Mouse (Mus musculus) adrenal gland, postnatal 25 days (tissue): ENCODE results near the gene Aars2. TPM values are rescaled to one million over a fixed set of nuclear protein-coding genes. Genes with fewer than 3 reads are reported as not detected.

Source experiments
- DNase-seq: peaks from one replicate; pipeline ENCODE4 v3.0.0; 2021; ENCODE audit warnings: mixed read lengths
- total RNA-seq: library from RNA; stranded (reverse); gene quantifications from 2 replicates; pipeline ENCODE4 v1.2.3, GENCODE M21; 2021

Gene Aars2
- total RNA-seq, 1 experiment from 2014 or later: 19.6 TPM

DNA sequence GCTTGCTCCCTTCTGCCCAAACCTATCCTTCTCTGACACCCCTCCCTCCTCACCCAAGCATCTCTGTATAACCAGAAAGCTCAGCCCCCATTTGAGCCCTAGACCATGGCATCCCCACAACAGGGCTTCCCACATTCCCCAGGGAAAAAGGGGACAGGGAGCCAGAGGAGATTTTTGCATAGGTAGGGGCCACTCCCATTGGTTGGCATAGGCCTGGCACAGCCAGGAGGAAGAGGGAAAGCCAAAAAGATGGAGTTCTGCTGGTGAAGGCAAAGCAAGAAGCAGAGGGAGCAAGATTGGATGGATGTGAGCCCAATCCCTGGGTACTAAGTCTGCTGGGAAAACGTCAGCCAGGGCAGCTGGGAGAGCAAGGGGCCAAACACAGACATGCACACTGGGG, 36.5 kb downstream of the Aars2 start:
- DNase-seq: no peak

DNA sequence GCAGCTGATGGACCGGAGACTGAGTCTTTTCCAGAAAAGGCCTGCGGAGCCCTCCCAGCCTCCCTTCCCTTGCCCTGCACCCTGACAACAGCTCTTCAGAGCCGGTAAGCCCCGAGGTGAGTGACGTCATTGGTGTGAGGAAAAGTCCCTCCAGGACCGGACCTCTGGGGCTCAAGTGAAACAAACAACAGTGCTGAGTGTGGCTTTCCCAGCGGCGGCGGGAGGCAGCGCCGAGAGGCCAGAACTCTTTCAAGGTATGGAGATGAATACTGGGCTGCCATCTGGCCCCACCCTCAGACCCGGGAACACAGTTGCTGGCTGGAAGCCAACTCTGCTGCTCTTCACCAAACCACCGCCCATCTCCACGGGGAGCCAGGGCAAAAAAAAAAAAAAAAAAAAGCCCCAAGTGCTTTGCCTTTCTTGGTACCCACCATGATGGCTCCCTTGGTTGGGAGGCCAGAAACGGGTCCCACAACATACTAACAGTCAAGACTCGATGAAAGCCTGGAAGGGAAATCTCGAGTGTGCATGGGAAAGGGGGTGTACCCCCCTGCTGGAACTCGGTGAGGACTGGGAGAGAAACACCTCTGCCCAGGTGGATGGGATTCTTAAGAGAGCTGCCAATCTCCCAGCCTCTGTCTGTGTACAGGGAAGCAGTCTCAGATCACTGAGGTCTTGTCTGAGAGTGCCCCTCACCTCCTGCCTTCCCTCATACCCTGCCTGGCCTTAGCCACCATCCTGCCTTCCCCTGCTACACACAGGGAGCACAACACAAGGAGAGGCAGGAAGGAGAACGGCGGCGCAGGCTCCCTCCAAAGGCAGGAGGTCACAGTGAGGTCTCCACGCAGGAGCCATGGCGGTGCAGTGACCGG, 37.6 kb downstream of the Aars2 start:
- no peak for DNase-seq

DNA sequence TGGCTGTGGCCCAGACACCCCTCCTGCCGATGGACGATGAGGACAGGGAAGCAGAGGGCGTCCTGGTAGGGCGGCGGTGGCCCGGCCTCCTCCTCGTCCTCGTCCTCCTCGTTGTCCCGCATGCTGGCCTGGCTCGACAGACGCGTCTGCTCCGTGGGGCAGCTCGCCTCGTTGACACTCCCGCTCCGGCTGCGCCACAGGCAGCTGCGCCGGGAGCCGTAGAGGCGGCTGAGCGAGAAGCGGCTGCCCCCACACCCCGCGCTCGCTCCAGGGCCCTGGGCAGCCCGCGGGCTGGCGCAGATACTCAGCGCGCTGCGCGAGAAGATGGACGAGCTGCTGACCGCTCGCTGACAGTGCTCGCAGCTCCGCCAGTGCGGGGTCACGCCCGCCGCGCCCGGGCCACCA, 38.2 kb downstream of the Aars2 start:
- DNase-seq: no peak

DNA sequence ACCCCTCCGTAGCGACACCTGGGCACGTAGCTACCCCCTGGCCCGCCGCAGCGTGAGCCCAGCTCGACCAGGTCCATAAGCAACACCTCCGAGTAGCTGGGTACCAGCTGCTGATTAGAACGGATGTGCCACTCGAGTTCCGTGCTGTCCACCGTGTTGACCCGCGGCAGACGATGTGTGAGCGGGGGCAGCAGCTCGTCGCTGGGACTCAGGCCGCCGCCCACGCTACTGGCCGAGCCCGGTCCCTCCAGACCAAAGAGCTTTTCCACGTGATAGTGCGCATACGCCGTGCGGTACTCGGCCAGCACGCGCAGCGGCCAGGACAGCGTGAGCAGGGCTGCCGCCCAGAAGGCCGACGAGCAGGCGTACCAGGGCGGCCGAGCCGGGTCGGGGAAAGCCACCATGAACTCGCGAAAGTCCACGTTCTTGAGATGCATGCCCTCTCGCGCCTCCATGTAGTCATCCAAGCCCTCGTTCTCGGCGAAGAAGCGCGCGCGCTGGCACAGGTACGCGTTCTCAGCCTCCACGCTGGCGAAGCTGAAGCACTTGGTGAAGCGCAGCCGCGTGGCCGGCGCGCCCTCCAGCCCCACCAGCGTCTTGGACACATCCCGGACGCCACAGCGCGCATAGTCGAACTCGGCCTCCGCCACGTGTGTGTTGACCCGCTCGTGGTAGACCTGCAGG, 38.8 kb downstream of the Aars2 start:
- DNase-seq: no peak

DNA sequence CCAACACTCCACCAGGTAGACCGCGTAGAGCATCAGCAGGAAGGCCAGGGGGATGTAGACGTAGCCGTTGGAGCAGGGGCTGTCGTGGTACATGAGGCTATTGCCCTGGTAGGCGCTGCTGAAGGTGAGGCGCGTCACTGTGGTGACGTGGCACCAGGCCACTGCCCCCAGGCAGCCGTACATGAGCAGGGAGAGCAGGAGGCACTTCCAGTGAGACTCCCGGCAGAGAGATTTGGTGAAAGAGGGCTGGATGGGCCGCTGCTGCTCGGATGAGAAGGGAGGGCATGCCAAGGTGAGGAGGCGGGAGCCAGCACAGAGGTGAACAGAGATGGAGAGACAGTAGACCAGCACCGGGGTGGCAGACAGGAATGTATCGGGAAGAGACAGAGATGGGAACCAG, 40.3 kb downstream of the Aars2 start:
- DNase-seq: no peak

DNA sequence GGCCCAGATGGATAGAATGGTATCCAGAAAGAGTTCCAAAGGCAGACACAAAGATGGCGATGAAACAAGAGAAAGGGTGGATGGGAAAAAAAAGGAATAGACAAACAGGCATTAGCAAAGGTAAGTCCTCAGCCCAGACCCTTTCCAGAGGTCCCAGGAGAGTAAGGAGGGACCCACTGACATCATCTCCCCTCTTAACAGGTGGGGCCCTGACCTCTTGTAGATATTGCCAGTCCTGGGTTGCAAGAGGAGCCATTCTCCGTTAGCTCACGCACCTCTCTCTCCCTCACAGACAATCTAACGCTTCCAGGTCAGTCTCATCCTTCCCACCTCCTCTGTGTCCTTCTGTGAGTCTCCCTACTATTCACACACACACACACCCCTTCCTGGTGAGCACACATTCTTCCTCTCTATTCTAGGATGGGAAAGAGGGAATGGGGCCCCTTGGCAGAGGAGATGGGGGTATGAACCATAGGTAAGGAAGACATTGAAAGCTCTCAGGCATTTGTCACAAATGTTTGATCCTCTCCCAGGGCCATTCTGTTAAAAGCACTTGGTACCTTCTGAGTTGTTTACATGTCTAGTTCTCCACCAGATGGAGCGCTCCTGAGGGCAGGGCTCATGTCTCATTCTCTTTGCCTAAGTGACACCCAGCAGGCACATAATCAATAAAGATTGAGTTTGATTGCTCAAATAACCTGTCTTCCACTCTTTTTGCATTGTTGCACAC, 41.0 kb downstream of the Aars2 start:
- DNase-seq: no peak

DNA sequence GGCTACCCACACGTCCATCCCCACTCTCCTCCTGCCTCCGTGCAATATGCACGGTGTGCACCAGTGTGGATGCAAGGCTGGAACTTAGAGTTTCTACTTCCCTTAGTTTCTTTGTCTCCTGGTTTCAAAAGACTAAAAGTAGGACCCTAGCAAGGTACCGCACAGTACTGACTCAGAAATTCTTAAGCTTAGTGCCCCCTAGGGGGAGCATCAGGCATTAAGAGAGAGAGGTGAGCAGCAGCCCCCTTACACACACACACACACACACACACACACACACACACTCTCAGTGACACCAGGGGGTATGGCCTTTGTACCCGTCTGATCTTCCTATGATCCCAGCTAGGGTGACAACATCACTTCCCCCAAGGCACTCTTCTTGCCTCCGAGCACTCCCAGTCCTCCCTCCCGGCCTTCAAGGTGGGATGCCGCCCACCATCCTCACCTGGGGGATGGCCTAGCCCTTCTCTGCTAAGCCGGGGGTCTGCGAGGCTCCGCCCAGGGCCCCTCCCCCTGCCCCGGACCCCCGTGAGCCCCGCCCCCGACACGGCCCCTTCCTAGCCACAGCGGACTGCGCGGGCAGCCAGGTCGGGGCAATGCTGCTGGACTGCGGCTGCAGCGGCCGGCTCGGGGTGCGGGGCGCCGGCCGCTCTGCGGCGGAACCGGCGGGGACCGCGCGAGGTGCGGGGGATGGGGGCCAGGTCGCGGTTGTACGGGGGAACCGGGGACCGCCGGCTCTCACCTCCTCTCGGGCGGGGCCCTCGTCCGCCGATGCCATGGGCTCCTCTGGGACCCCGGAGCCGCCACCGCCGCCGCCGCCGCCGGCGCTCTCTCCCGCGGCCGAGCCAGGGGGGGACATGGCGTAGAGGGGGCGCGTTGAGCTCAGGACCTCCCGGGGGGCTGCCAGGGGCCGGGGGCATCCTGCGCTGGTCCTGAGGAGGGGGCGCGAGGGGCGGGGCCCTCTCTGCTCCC, 42.2 kb downstream of the Aars2 start:
- DNase-seq: no peak

DNA sequence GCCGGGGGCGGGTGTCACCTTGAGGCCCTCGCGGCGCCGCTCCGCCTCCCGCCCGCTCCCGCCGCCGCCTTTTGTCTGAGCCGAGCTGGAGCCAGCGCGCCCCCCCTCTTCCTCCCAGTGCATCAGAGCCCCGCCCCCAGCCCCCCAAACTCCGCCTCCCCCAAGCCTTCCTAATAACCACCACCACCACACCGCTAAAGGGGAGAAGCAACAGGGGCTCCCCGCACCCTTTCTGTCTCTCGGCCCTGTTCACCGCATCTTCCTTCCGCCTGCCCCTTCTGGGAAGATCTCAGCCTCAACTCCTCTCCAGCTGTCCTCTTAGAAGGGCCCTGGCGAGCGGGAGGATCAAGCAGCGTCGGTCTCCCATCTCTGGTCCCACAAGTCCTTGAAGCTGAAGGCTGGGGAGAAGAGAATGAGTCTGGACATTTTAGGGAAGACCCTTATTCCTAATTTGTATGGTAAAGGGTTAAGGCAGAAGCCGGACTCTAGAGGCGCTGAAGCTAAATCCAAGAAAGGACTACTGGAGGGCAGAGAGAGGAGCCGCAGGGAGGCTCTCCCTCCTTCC, 43.1 kb downstream of the Aars2 start, which contains the start of gene Tmem151b:
TSS of gene Tmem151b (minus strand) at position 61 of the 565 bp plus-strand sequence.
- peak; percentile 48 for DNase-seq

DNA sequence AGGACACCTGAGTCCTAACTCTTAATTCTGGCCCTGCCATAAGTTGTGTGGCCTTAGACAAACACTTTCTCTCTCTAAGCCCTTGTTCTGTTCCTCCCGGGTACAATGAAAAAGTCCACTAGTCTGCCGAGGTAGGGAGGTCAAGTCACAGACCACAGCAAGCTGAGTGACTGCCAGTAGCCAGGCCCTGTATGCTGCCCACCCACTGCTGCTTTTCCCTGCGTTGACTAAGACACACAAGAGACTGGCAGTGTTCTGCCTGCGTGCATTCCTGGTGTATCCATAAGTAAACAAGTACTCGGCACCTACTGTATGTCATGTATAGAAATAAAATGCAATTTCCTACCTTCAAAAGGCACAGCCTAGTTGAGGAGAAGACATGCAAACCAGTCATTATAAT, 43.6 kb downstream of the Aars2 start:
- no peak for DNase-seq

DNA sequence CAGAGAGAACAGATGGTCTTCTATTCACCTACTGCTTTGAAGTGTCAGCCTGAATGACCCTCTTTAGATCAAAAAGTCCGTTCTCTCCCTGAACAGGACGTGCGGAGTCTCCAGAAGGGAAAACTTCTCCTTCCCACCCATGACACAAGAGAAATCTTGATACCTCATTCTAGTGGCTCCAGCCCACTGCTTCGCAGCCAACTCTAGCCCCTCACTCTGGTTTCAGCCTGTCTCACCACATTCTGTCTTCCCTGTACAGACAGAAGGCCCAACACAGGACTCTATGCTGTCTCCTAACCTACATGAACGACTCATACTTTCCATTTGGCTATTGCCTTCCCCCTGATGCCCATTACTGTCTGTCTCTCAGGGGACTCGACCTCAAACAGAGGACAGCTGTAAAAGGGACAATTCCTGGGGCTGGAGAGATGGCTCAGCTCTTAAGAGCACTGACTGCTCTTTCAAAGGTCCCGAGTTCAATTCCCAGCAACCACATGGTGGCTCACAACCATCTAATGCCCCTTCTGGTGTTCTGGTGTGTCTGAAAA, 44.7 kb downstream of the Aars2 start:
- DNase-seq: no peak

DNA sequence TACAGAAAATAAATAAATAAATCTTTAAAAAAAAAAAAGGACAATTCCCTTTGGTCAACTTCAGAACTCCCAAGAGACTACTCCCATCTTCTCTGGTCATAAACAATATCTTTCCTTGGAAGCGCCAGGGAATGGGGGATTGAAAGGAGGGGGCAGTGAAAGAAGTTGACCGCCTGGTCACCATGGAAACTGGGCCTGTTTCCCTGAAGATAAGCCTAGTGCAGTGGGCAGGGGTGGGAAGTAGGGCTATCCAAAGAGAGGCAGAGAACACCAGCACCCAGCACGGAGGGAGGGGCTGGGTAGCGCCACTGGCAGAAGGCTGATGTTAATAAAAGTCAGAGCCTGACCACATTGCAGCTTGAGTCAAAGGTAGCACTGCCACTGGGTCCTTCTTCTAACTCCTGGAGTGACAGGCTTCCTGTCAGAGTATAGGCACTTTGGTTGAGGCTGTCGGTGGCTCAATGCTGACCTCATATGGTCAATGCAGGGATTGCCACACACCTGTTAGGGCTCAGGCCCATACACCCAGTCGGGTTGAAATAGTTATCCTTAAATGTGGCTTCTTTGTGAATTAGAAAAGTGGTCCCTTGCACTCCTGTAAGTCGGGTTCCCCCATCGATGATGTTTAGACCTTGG, 45.3 kb downstream of the Aars2 start:
- DNase-seq: peak; percentile 74

DNA sequence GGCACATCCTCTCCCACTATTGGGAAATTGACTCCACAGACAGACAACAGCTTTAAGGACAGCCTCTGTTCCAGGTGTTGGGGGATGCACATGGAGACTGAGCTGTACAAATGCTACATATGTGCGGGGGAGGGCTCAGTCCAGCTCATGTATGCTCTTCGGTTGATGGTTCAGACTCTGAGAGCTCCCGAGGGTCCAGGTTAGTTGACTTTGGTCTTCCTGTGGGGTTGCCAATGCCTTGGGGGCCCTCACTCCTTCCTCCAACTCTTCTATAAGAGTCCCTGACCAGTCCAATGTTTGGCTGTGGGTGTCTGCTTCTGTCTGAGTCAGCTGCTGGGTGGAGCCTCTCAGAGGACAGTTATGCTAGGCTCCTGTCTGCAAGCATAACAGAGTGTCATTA, 46.4 kb downstream of the Aars2 start:
- no peak for DNase-seq

DNA sequence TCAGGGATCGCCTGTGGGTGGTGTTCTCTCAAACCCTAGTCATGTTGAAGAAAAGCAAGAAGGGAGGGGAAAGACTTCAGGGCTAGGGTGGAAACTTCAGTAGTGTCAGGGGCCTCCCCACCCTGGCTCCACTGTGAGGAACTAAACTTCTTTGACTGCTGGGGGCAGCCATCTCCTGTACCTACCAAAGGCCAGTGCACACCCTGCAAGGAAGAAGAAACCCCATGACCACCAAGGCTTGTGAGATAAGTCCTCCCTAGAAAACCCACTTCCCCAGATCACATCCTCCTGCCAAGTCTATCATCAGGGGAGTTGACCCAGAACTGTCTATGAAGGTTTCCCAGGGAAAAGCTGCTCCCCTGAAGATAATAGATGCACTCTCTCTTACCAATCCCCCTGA, 47.8 kb downstream of the Aars2 start:
- no peak for DNase-seq

DNA sequence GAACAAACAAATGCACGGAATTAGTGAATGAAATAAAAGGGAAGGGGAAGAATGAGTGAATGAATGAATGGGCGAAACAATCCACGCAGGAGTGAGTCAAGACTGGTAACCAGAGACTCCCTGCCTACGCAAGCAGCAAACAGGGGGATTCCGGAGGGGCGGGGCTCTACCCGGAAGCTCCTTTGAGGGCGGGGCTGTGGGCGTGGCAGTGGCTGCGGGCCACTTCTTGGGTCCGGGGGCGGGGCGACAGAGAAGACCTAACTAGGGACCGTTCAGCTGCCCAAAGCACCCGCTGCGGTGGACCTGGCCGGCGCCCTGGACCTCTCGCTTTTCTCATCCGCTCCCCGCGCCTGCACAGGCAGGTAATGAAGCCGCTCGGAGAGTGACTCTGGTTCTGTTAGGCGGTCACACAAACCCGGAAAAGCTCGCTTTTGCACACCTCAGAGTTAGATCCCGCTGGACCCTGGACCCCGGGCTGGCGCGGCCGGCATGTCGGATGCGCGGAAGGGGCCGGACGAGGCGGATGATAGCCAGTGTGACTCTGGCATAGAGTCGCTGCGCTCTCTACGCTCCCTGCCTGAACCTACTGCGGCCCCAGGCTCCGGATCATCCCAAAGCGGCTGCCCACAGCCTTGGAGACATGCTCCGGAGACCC, 48.9 kb downstream of the Aars2 start, which contains the start of gene Nfkbie:
TSS of gene Nfkbie (plus strand) at position 252 of the 655 bp plus-strand sequence.
- peak; percentile 98 for DNase-seq

DNA sequence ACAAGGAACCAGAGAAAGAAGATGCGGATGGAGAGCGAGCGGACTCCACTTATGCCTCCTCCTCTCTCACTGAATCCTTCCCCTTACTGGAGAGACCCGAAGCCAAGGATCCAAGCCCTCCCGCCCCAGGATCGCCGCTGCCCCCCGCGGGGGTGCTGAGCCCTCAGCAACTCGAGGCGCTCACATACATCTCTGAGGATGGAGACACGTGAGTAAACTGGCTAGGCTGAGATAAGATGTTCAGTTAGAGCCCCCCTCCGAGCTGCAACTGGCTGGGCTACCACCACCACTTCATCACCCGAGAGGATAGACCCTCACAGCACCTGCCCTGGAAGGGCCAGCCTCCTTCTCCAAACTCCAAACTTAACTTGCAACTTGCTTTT, 49.5 kb downstream of the Aars2 start:
- no peak for DNase-seq

DNA sequence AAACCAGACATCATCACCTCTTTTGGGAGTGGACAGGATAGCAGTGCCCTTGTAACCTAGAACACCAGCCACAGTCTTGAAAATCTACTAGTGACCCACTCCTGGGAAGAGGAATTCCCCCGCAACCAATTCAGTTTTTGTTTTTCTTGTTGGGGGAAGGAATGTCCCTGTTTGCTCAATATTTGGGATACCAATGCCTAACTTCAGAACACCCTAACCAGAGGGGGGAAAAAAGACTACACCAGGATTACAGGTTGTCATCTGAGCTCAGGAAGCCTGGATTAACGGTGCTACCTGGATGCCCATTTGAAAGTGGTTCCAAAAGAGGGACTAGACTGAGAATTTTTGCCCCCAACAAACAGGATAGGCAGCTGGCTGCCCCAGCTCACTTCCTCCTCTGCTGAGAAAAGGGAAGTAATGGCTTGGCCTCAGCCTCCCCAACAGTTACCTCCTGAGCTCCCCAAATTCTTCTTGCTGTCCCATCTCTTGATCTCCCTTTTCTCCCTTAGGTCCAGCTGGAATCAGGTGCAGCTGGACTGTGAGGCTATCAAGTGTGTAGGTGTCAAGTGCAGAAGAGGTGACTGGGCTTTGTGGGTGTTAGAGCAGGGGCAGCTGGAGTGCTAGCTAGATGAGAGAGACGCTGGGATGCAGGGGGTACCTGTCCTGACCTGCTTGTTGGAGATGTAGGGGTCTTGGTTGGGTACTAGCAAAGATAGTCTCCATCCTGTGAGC, 50.0 kb downstream of the Aars2 start:
- DNase-seq: no peak

DNA sequence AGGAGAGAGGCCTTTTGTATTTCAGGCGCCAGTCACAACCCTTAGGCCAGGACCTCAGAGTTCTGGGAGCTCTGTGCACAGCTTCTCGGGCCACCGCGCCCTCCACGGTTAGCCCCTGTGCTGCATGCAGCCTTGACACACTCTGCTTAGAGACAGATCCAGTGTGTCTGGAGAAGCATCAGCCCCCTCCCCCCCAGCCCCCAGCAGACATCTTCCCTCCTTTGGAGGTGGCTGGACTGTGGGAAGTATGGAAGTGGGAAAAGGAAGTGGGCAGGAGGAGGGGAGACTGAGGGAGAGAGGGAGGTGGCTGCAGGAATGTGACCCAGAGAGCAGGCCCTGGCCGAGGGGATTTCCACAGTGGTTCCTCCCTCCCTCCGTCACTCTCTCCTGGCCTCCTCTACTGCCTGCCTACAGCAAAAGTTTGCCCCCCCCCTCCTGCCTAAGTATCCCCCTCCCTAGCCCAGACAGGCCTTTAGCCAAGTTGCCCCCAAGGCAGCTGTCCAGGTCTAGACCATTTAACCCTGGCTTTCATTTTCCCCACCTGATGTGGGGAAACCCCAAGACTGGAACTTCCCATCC, 50.7 kb downstream of the Aars2 start:
- DNase-seq: no peak

DNA sequence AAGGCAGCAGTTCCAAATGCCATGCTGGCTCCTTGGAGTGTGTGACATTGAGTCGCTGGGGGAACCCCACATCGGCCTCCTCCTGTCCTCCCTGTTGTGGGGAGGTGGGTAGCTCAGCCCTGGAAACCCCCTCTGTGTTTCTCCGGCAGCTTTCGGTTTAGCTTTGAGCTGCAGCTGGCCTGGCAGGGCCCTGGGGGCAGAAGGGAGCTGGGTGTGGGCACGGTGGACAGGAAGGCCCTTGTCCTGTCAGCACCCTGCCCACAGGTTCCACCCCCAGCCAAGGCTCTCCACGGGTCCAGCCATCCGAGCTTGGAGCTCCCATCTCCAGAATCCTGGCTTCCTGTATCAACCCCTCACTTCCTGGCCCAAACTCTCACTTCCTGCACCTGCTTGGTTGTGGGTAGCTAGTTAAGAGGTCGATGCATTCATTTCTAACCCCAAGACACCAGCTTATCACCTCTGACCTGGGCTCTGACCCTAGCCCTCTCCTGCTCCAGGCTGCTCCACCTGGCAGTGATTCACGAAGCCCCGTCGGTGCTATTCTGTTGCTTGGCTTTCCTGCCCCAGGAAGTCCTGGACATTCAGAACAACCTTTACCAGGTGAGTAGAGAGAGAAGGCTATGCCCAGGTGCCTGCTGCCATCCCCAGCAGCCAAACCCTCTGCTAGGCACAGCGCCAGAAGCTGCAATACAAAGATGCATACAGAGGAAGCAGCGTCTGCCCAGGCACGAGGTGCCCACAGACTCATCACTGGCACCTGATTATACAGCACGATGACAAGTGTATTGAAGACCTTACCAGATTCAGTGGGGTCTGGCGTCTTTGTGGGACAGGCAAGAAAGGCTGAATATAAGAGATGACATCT, 51.6 kb downstream of the Aars2 start:
- no peak for DNase-seq
